Mouse (Mus musculus): ENCODE data around the gene Nipbl. TPM values are rescaled to one million over a fixed set of nuclear protein-coding genes. Genes with fewer than 3 reads are reported as not detected.

The Nipbl gene
- polyA plus RNA-seq, 1 experiment from 2014 or later = 6.2 TPM

DNA sequence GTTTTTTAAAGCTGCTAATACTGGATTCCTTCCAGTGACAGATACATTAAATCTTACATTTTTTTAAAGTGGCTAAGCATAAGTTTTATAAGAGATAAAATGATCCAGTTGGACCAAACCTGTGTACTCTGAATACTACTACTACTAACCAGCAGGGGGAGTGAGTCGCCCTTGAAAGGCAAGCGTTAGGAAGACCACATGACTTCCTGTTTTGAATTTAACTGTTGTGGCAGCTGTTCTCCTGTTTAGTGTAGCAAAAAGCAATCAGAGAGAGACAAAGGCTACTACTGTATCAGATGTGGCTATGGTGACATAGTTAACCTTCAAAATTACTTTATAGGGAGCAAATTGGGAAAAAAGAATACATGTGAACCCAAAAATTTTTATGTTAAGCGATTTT lies 6.8 kb upstream of the Nipbl start:
- no peak overlapping the region for H3K27ac ChIP-seq (ENCODE audit: low read length)
- no peak overlapping the region for H3K9ac ChIP-seq (ENCODE audit: low read depth, low read length)
- H3K4me2 ChIP-seq (ENCODE audit: low read depth, low read length) = no peak overlapping the region
- H3K27me3 ChIP-seq (ENCODE audit: control insufficient read depth, insufficient read depth, low read depth, low read length) = no peaks in the 10 kb centered on the region
- H3K4me3 ChIP-seq (ENCODE audit: low read depth, low read length) = no peak overlapping the region
- no peaks in the 10 kb centered on the region for H3K36me3 ChIP-seq (ENCODE audit: control insufficient read depth, insufficient read depth)
- 30% methylated on average over 3 of the region's 3 CpGs for WGBS (ENCODE audit: insufficient replicate concordance)
- peaks cover 9% of the 10 kb centered on the region for H3K4me1 ChIP-seq (ENCODE audit: control insufficient read depth, low read depth, low read length)
- no peaks in the 10 kb centered on the region for H3K9me3 ChIP-seq (replicated peaks; ENCODE audit: control insufficient read depth, low read length)
- peak; percentile 74 for ATAC-seq (ENCODE audit: low read depth)

DNA sequence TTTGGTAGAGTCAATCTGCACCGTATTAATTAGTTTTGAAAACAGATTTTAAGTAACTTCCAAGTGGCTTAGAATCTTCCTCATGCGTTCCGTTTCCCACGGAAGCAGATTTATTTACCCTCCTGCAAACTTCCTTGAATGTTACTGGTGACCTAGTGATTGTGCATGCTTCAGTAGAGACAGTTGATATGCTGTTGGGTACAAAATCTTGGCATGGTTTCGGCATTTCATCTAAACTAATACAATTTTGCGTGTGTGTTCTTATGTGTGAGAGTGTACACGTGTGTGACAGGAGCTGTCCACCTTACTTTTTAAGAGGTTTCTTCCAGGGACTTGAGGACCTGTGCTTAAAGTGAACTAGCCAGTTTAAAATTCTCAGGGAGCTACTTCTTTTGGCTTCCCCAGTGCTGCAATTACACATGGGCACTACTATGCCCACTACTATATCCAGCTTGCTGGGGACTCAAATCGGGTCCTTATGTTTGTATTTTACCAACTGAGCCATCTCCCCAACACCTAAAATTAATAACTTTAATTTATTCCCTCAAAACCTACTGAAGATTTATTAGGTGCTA lies 3.0 kb upstream of the Nipbl start:
- Histone ChIP-seq H3K9me3 (replicated peaks; ENCODE audit: control insufficient read depth, low read length) (no peaks in the 10 kb centered on the region), H3K9ac (ENCODE audit: low read depth, low read length) (no peak overlapping the region), H3K4me3 (ENCODE audit: low read depth, low read length) (peak overlapping the region; percentile 29; the same call in 1 of the 2 replicates), H3K4me1 (ENCODE audit: control insufficient read depth, low read depth, low read length) (peaks cover 9% of the 10 kb centered on the region), H3K36me3 (ENCODE audit: control insufficient read depth, insufficient read depth) (no peaks in the 10 kb centered on the region), H3K4me2 (ENCODE audit: low read depth, low read length) (peak overlapping the region; percentile 48), H3K27ac (ENCODE audit: low read length) (no peak overlapping the region), H3K27me3 (ENCODE audit: control insufficient read depth, insufficient read depth, low read depth, low read length) (no peaks in the 10 kb centered on the region)
- 62% methylated on average over 8 of the region's 8 CpGs for WGBS (ENCODE audit: insufficient replicate concordance)
- ATAC-seq (ENCODE audit: low read depth) = no peak

DNA sequence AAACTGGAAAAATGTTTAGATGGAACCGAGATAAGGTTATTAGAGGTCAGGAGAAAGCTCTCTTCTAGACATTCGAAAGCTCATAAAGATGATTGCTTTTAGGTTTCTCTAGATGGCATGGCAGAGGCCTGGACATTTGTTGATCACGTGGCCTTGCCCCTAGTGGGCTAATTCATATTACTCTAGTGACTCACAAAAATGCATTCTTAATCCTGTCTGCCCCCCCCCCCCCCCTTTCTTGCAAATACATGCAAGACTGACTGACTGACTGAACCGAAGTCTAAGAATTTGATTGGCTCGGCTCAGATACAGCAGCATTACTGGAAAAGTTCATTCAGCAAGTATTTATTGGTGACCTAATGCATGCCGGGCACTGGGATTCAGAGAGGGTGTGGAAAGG lies 2.2 kb upstream of the Nipbl start:
- H3K27ac ChIP-seq (ENCODE audit: low read length) = peak overlapping the region; percentile 99

DNA sequence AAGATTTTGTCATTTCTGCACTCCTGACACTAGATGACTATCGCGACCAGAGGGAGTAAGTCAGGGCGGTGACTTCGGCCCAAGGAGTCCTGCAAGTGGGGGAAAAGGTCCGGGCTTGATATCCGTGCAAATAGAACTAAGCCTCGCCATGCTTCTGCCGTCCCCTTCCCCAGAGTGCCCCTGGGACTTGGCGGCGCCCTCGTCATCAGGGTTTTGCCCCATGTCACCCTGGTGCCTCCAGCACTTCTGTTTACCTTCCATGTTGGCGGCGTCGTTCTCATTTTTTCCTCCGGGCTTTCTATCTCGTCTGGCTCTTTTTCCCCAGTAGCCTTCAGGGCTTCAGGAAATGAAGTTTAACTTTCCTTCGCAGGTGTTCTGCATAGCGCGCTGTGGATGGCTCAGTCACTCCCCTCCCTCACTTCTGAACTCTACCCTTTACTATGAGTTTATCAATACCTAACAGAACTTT lies 1.7 kb upstream of the Nipbl start:
- Histone ChIP-seq H3K4me1 (ENCODE audit: control insufficient read depth, low read depth, low read length) (peaks cover 9% of the 10 kb centered on the region), H3K9me3 (replicated peaks; ENCODE audit: control insufficient read depth, low read length) (no peaks in the 10 kb centered on the region), H3K4me2 (ENCODE audit: low read depth, low read length) (peak overlapping the region; percentile 96), H3K9ac (ENCODE audit: low read depth, low read length) (peak overlapping the region; percentile 100), H3K27ac (ENCODE audit: low read length) (peak overlapping the region; percentile 99), H3K36me3 (ENCODE audit: control insufficient read depth, insufficient read depth) (no peaks in the 10 kb centered on the region), H3K27me3 (ENCODE audit: control insufficient read depth, insufficient read depth, low read depth, low read length) (no peaks in the 10 kb centered on the region), H3K4me3 (ENCODE audit: low read depth, low read length) (peak overlapping the region; percentile 99)
- WGBS (ENCODE audit: insufficient replicate concordance) = under 1% methylated on average over 19 of the region's 19 CpGs
- ATAC-seq (ENCODE audit: low read depth) = peak; percentile 10; the same call in 1 of the 2 replicates

More for the DNA sequence above, 2.2 kb upstream of the Nipbl start:
- peak overlapping the region; percentile 100 for H3K9ac ChIP-seq (ENCODE audit: low read depth, low read length)
- H3K27me3 ChIP-seq (ENCODE audit: control insufficient read depth, insufficient read depth, low read depth, low read length) = no peaks in the 10 kb centered on the region
- peak overlapping the region; percentile 99 for H3K4me3 ChIP-seq (ENCODE audit: low read depth, low read length)
- peaks cover 9% of the 10 kb centered on the region for H3K4me1 ChIP-seq (ENCODE audit: control insufficient read depth, low read depth, low read length)
- no peak for ATAC-seq (ENCODE audit: low read depth)
- no peaks in the 10 kb centered on the region for H3K9me3 ChIP-seq (replicated peaks; ENCODE audit: control insufficient read depth, low read length)
- no peaks in the 10 kb centered on the region for H3K36me3 ChIP-seq (ENCODE audit: control insufficient read depth, insufficient read depth)
- peak overlapping the region; percentile 96 for H3K4me2 ChIP-seq (ENCODE audit: low read depth, low read length)
- whole genome bisulfite sequencing (ENCODE audit: insufficient replicate concordance) = 4% methylated on average over 6 of the region's 6 CpGs

DNA sequence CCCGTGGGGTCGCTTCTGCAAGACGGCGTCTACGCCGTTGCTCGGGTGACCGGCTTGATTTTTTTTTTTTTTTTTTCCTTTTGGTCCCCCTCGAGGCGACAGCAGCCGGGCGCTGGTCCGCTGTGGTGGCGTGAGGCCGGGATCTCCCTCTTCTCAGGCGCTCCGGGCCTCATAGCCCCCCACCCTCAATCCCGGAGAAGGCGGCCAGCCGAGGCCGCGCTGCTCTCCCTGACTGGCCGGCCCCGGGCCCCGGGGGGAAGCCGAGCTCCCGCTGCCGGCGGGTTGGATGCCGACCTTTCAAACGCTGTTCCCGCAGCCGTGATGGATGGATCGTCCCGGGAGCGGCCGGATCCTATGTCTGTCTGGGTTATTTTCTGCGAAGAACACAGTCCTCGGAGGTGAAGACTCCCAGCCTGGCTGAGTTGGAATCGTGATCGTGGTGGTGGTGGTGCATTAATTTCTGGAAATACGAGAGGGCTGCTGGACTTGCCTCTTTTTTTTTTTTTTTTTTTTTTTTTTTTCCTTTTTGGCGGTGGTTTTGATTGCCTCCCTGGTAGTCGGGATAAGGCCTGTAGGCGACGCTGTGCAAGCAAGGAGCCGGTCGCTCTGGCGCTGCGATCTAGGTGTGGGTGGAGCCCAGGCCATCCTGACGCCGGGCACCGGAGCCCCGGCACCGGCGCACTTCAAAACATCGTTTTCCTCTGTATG lies 781 bp upstream of the Nipbl start:
- peak; percentile 75 for ATAC-seq (ENCODE audit: low read depth)
- Histone ChIP-seq H3K27ac (ENCODE audit: low read length) (peak overlapping the region; percentile 99), H3K9ac (ENCODE audit: low read depth, low read length) (peak overlapping the region; percentile 100), H3K27me3 (ENCODE audit: control insufficient read depth, insufficient read depth, low read depth, low read length) (no peaks in the 10 kb centered on the region), H3K9me3 (replicated peaks; ENCODE audit: control insufficient read depth, low read length) (no peaks in the 10 kb centered on the region), H3K36me3 (ENCODE audit: control insufficient read depth, insufficient read depth) (no peaks in the 10 kb centered on the region), H3K4me1 (ENCODE audit: control insufficient read depth, low read depth, low read length) (peaks cover 9% of the 10 kb centered on the region), H3K4me2 (ENCODE audit: low read depth, low read length) (peak overlapping the region; percentile 96), H3K4me3 (ENCODE audit: low read depth, low read length) (peak overlapping the region; percentile 99)
- under 1% methylated on average over 56 of the region's 57 CpGs for WGBS (ENCODE audit: insufficient replicate concordance)

DNA sequence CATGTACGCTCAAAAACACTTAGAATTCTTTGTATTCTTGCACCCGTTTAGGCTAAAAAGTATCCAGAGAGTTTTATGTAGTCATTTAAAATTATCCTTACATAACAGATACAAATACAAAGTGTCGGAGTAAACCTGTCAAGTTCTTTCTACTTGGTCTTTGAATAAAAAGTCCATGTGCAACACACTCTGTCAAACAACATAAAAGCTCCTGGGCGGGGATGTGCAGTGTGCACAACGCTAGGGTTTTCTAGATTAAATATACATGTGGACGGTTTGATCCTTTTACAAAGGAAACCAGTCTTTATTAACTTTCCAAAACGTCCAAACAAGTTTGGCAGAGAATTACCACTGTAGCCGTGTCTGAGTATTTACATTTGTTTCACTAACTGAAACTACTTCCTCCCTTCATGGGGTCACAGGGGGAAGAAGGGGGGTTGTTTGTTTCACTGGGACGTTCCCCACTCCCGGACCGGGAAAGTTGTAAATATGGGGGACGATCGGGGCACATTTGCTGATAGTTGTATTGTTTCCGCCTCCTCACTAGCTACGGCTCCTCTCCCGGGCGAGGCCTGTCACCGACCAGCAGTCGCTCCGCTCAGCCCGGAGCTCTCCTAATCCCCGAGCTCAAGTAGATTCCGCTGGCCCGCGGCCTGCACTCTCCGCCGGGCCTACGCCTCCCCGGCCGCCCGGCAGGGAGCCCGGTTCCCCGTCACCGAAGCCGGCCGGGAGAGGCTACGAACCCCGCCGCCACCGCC lies 916 bp downstream of the Nipbl start:
- under 1% methylated on average over 39 of the region's 40 CpGs for WGBS (ENCODE audit: insufficient replicate concordance)
- H3K4me3 ChIP-seq (ENCODE audit: low read depth, low read length) = peak overlapping the region; percentile 99

DNA sequence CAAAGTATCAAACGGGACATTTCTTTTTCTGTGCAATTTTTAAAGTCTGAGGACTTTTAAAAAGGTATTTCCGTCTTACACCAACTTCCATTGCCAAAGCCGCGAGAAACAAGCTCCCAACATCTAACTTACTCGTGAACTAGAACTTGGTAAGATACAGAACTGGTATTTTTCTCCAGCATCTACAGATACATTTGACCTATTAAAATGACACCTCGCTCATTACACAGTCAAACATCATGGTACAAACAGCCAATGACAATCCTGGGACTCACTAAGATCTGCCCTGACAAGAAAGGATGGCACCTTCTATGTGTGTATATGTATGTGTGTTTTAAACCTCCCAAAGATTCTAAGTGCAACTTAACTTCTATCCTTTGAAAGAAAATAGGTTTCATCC lies 1.5 kb downstream of the Nipbl start:
- peak overlapping the region; percentile 96 for H3K4me2 ChIP-seq (ENCODE audit: low read depth, low read length)
- H3K4me1 ChIP-seq (ENCODE audit: control insufficient read depth, low read depth, low read length) = peaks cover 9% of the 10 kb centered on the region
- peak; percentile 33 for ATAC-seq (ENCODE audit: low read depth)
- peak overlapping the region; percentile 76 for H3K27ac ChIP-seq (ENCODE audit: low read length)
- no peaks in the 10 kb centered on the region for H3K36me3 ChIP-seq (ENCODE audit: control insufficient read depth, insufficient read depth)
- H3K4me3 ChIP-seq (ENCODE audit: low read depth, low read length) = peak overlapping the region; percentile 99
- WGBS (ENCODE audit: insufficient replicate concordance) = under 1% methylated on average over 6 of the region's 6 CpGs
- H3K9me3 ChIP-seq (replicated peaks; ENCODE audit: control insufficient read depth, low read length) = no peaks in the 10 kb centered on the region
- H3K27me3 ChIP-seq (ENCODE audit: control insufficient read depth, insufficient read depth, low read depth, low read length) = no peaks in the 10 kb centered on the region
- peak overlapping the region; percentile 100 for H3K9ac ChIP-seq (ENCODE audit: low read depth, low read length)

More for the DNA sequence above, 916 bp downstream of the Nipbl start:
- no peaks in the 10 kb centered on the region for H3K36me3 ChIP-seq (ENCODE audit: control insufficient read depth, insufficient read depth)
- H3K9ac ChIP-seq (ENCODE audit: low read depth, low read length) = peak overlapping the region; percentile 100
- H3K4me2 ChIP-seq (ENCODE audit: low read depth, low read length) = peak overlapping the region; percentile 96
- no peaks in the 10 kb centered on the region for H3K9me3 ChIP-seq (replicated peaks; ENCODE audit: control insufficient read depth, low read length)
- H3K27ac ChIP-seq (ENCODE audit: low read length) = peak overlapping the region; percentile 99
- peak; percentile 56 for ATAC-seq (ENCODE audit: low read depth)
- H3K27me3 ChIP-seq (ENCODE audit: control insufficient read depth, insufficient read depth, low read depth, low read length) = no peaks in the 10 kb centered on the region
- H3K4me1 ChIP-seq (ENCODE audit: control insufficient read depth, low read depth, low read length) = peaks cover 9% of the 10 kb centered on the region

DNA sequence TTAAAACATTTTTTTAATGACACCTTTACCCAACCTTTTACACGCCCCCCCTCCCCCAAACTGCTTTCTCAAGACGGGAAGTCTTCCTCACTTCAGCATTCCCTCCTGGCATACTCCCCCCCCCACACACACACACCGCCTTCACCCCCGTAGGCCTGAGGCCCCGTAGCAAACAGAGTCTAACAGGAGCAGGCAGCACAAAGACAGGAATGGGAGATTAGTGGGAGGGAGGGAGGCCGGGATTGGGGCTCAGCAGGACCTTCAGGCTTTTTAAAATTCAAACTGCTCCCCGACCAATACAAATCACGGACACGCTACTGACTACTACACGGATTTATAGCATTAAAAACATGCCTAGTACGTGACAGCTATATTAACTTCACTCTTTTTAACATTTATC lies 2.1 kb downstream of the Nipbl start:
- Histone ChIP-seq H3K4me2 (ENCODE audit: low read depth, low read length) (peak overlapping the region; percentile 96), H3K9ac (ENCODE audit: low read depth, low read length) (peak overlapping the region; percentile 100), H3K36me3 (ENCODE audit: control insufficient read depth, insufficient read depth) (no peaks in the 10 kb centered on the region), H3K9me3 (replicated peaks; ENCODE audit: control insufficient read depth, low read length) (no peaks in the 10 kb centered on the region), H3K4me1 (ENCODE audit: control insufficient read depth, low read depth, low read length) (peaks cover 6% of the 10 kb centered on the region), H3K27me3 (ENCODE audit: control insufficient read depth, insufficient read depth, low read depth, low read length) (no peaks in the 10 kb centered on the region), H3K4me3 (ENCODE audit: low read depth, low read length) (peak overlapping the region; percentile 99), H3K27ac (ENCODE audit: low read length) (peak overlapping the region; percentile 76)
- WGBS (ENCODE audit: insufficient replicate concordance) = under 1% methylated on average over 11 of the region's 11 CpGs
- ATAC-seq (ENCODE audit: low read depth) = no peak
